Mouse (Mus musculus): ENCODE data around the gene Kcnmb1. TPM values are rescaled to one million over a fixed set of nuclear protein-coding genes. Genes with fewer than 3 reads are reported as not detected.

Kcnmb1 gene
- polyA plus RNA-seq, 1 experiment = 3.6 TPM

GRCm38 (mm10) chr11:33939456-33940113 lies 23.2 kb upstream of the Kcnmb1 start:
- H3K4me1 ChIP-seq (ENCODE audit: control insufficient read depth, insufficient read depth, low read length) = no peaks in the 10 kb centered on the region
- H3K4me3 ChIP-seq (replicated peaks; ENCODE audit: extremely low read depth, low read depth, low read length) = no peak overlapping the region
- DNase-seq = no peak
- TF ChIP-seq POLR2A (IDR thresholded peaks at IDR 0.05; ENCODE audit: borderline replicate concordance, extremely low read depth, low read depth, low read length) (no peak), CTCF (IDR thresholded peaks at IDR 0.05; ENCODE audit: insufficient read depth, low read length) (no peak)
- WGBS = 43% methylated on average over 4 of the region's 4 CpGs

GRCm38 (mm10) chr11:33943565-33943964 lies 19.2 kb upstream of the Kcnmb1 start:
- TF ChIP-seq POLR2A (IDR thresholded peaks at IDR 0.05; ENCODE audit: borderline replicate concordance, extremely low read depth, low read depth, low read length) (no peak), CTCF (IDR thresholded peaks at IDR 0.05; ENCODE audit: insufficient read depth, low read length) (no peak)
- H3K4me3 ChIP-seq (replicated peaks; ENCODE audit: extremely low read depth, low read depth, low read length) = no peak overlapping the region
- no peaks in the 10 kb centered on the region for H3K4me1 ChIP-seq (ENCODE audit: control insufficient read depth, insufficient read depth, low read length)
- DNase-seq = no peak
- WGBS = 80% methylated on average over 1 of the region's 1 CpGs

- no peaks in the 10 kb centered on the region for H3K4me1 ChIP-seq (ENCODE audit: control insufficient read depth, insufficient read depth, low read length)
- TF ChIP-seq POLR2A (IDR thresholded peaks at IDR 0.05; ENCODE audit: borderline replicate concordance, extremely low read depth, low read depth, low read length) (no peak), CTCF (IDR thresholded peaks at IDR 0.05; ENCODE audit: insufficient read depth, low read length) (peak; percentile 19; the same call in 1 of the 2 replicates)
- no peak overlapping the region for H3K4me3 ChIP-seq (replicated peaks; ENCODE audit: extremely low read depth, low read depth, low read length)
- DNase-seq = no peak
- WGBS = 62% methylated on average over 4 of the region's 4 CpGs
Measured at GRCm38 (mm10) chr11:33944067-33944785, 18.6 kb upstream of the Kcnmb1 start.

GRCm38 (mm10) chr11:33944786-33945328 lies 18.0 kb upstream of the Kcnmb1 start:
- 85% methylated on average over 9 of the region's 9 CpGs for WGBS
- Histone ChIP-seq H3K4me3 (replicated peaks; ENCODE audit: extremely low read depth, low read depth, low read length) (no peak overlapping the region), H3K4me1 (ENCODE audit: control insufficient read depth, insufficient read depth, low read length) (no peaks in the 10 kb centered on the region)
- TF ChIP-seq POLR2A (IDR thresholded peaks at IDR 0.05; ENCODE audit: borderline replicate concordance, extremely low read depth, low read depth, low read length) = no peak
- TF ChIP-seq CTCF (IDR thresholded peaks at IDR 0.05; ENCODE audit: insufficient read depth, low read length) = no peak
- DNase-seq = no peak

GRCm38 (mm10) chr11:33946501-33946900 lies 16.3 kb upstream of the Kcnmb1 start:
- no peak overlapping the region for H3K4me3 ChIP-seq (replicated peaks; ENCODE audit: extremely low read depth, low read depth, low read length)
- no peak for DNase-seq
- WGBS = 56% methylated on average over 4 of the region's 4 CpGs
- TF ChIP-seq POLR2A (IDR thresholded peaks at IDR 0.05; ENCODE audit: borderline replicate concordance, extremely low read depth, low read depth, low read length) = no peak
- no peak for TF ChIP-seq CTCF (IDR thresholded peaks at IDR 0.05; ENCODE audit: insufficient read depth, low read length)
- no peaks in the 10 kb centered on the region for H3K4me1 ChIP-seq (ENCODE audit: control insufficient read depth, insufficient read depth, low read length)

- 57% methylated on average over 5 of the region's 5 CpGs for WGBS
- Histone ChIP-seq H3K4me1 (ENCODE audit: control insufficient read depth, insufficient read depth, low read length) (no peaks in the 10 kb centered on the region), H3K4me3 (replicated peaks; ENCODE audit: extremely low read depth, low read depth, low read length) (no peak overlapping the region)
- DNase-seq = no peak
- TF ChIP-seq POLR2A (IDR thresholded peaks at IDR 0.05; ENCODE audit: borderline replicate concordance, extremely low read depth, low read depth, low read length) (no peak), CTCF (IDR thresholded peaks at IDR 0.05; ENCODE audit: insufficient read depth, low read length) (no peak)
Measured at GRCm38 (mm10) chr11:33951155-33951554, 11.7 kb upstream of the Kcnmb1 start.

- no peak for DNase-seq
- Histone ChIP-seq H3K4me1 (ENCODE audit: control insufficient read depth, insufficient read depth, low read length) (no peaks in the 10 kb centered on the region), H3K4me3 (replicated peaks; ENCODE audit: extremely low read depth, low read depth, low read length) (no peak overlapping the region)
- WGBS = 59% methylated on average over 8 of the region's 8 CpGs
- TF ChIP-seq POLR2A (IDR thresholded peaks at IDR 0.05; ENCODE audit: borderline replicate concordance, extremely low read depth, low read depth, low read length) (no peak), CTCF (IDR thresholded peaks at IDR 0.05; ENCODE audit: insufficient read depth, low read length) (no peak)
Measured at GRCm38 (mm10) chr11:33951684-33952625, 10.9 kb upstream of the Kcnmb1 start.

GRCm38 (mm10) chr11:33955982-33956381 lies 6.8 kb upstream of the Kcnmb1 start:
- TF ChIP-seq CTCF (IDR thresholded peaks at IDR 0.05; ENCODE audit: insufficient read depth, low read length) (no peak), POLR2A (IDR thresholded peaks at IDR 0.05; ENCODE audit: borderline replicate concordance, extremely low read depth, low read depth, low read length) (no peak)
- H3K4me1 ChIP-seq (ENCODE audit: control insufficient read depth, insufficient read depth, low read length) = no peaks in the 10 kb centered on the region
- no peak overlapping the region for H3K4me3 ChIP-seq (replicated peaks; ENCODE audit: extremely low read depth, low read depth, low read length)
- WGBS = 76% methylated on average over 4 of the region's 4 CpGs
- no peak for DNase-seq

GRCm38 (mm10) chr11:33956623-33957022 lies 6.2 kb upstream of the Kcnmb1 start:
- Histone ChIP-seq H3K4me1 (ENCODE audit: control insufficient read depth, insufficient read depth, low read length) (no peaks in the 10 kb centered on the region), H3K4me3 (replicated peaks; ENCODE audit: extremely low read depth, low read depth, low read length) (no peak overlapping the region)
- WGBS = 75% methylated on average over 5 of the region's 5 CpGs
- no peak for DNase-seq
- TF ChIP-seq POLR2A (IDR thresholded peaks at IDR 0.05; ENCODE audit: borderline replicate concordance, extremely low read depth, low read depth, low read length) (no peak), CTCF (IDR thresholded peaks at IDR 0.05; ENCODE audit: insufficient read depth, low read length) (no peak)

All from lung, adult 2 months (tissue).